ENCODE assay signal across 25 mouse cellular contexts in the genomic region with DNA sequence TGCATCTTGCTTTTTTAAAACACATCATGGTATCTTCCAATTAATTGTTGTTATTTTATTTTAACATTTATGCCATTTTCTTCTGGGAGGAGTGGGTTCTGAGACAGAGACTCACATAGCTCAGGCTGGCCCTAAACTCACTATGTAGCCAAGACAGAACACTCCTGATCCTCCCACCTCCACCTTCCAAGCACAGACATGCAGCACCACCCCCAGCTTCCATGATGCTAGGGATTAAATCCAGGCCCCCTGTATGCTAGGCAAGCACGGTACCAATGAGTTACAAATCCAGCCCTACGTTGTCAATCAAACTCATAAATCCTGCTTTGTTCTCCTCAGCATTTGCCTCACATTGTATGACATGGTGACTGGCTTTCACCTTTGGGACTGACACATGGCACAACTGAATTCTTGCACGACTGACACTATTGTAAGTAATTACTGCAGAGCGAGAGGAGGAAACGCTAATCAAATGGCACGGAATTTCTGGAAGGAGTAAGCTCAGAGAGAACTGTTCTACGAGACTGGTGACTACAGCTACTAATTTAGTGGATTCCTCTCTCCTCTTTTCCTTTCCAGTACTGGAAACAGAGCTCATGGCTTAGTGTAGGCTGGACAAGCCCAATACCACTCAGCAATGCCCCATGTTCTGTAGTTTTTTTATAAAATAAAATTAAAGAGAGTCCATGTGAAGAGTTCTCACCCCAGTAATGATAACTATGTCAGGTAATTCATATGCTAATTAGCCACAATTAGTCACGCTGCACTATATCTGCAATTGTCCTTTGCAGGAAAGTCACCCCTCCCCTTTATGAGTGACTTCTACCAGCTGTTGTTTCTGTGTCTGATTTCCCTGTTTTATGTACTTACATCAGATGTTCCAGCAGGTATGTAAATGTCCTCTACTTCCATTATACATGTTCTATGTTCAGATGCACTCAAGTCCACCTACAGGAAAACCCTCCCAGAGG.
DNase-seq lines count a peak whose midpoint lies in the region; ATAC-seq and TF ChIP-seq lines count a peak whose summit lies in the region.
"Had no signal": no experiment of that assay in that cellular context is flagged by ENCODE, and none has a peak within 500 bp of the region (broad histone marks: within the 10 kb centered on the region; RNA-seq: fewer than 3 reads in every experiment).

No protein-coding gene starts in this region.

- H3K36me3 ChIP-seq in hindbrain, embryonic 11.5 days (ENCODE audit: control insufficient read depth, insufficient read depth, low read length): no peaks in the 10 kb centered on the region
- H3K36me3 ChIP-seq in hindbrain, postnatal 0 days (ENCODE audit: insufficient read depth, low read length): no peaks in the 10 kb centered on the region
- H3K36me3 ChIP-seq in neural tube, embryonic 11.5 days (ENCODE audit: control insufficient read depth, insufficient read depth, low read length): no peaks in the 10 kb centered on the region
- H3K36me3 ChIP-seq in neural tube, embryonic 15.5 days: no peaks in the 10 kb centered on the region
- H3K36me3 ChIP-seq in forebrain, embryonic 16.5 days (ENCODE audit: control insufficient read depth, insufficient read depth): no peaks in the 10 kb centered on the region
- H3K36me3 ChIP-seq: embryonic facial prominence, embryonic 10.5 days; heart, embryonic 13.5 days; limb, embryonic 10.5 days had no signal

- no peaks in the 10 kb centered on the region for H3K4me1 ChIP-seq in hindbrain, embryonic 11.5 days (replicated peaks; ENCODE audit: control insufficient read depth, insufficient read depth, low read length)
- H3K4me1 ChIP-seq in hindbrain, postnatal 0 days (ENCODE audit: insufficient read depth, low read length): no peaks in the 10 kb centered on the region
- H3K4me1 ChIP-seq in neural tube, embryonic 11.5 days (ENCODE audit: control insufficient read depth, insufficient read depth, low read length): no peaks in the 10 kb centered on the region
- H3K4me1 ChIP-seq in neural tube, embryonic 15.5 days: 0 out of 2 replicates have a peak, but pooled peaks cover 3% of the 10 kb centered on the region
- H3K4me1 ChIP-seq in forebrain, embryonic 16.5 days (replicated peaks; ENCODE audit: control insufficient read depth, insufficient read depth, low read length): peaks cover 7% of the 10 kb centered on the region; the same call in 1 of the 2 replicates
- H3K4me1 ChIP-seq: limb, embryonic 10.5 days had no signal

- no peak for TF ChIP-seq CTCF in hindbrain, postnatal 0 days (IDR thresholded peaks at IDR 0.05; ENCODE audit: low read depth)

- no peak overlapping the region for H3K27ac ChIP-seq in hindbrain, embryonic 11.5 days (ENCODE audit: low read depth, low read length)
- no peak overlapping the region for H3K27ac ChIP-seq in hindbrain, postnatal 0 days
- H3K27ac ChIP-seq in neural tube, embryonic 11.5 days (ENCODE audit: low read depth, low read length): no peak overlapping the region
- H3K27ac ChIP-seq in neural tube, embryonic 15.5 days (replicated peaks): no peak overlapping the region
- no peak overlapping the region for H3K27ac ChIP-seq in forebrain, embryonic 16.5 days (ENCODE audit: low read length)
- H3K27ac ChIP-seq: embryonic facial prominence, embryonic 10.5 days; gastrocnemius, adult 2 months; heart, embryonic 13.5 days; left cerebral cortex, adult 2 months; limb, embryonic 10.5 days had no signal

- DNase-seq in hindbrain, embryonic 11.5 days (ENCODE audit: low spot score): no peak
- DNase-seq in hindbrain, postnatal 0 days (ENCODE audit: low spot score): no peak
- DNase-seq in neural tube, embryonic 11.5 days (ENCODE audit: low spot score): no peak
- no peak for DNase-seq in gastrocnemius, postnatal 36 days
- DNase-seq: adrenal gland, postnatal 25 days; cerebellum, adult 2 months; cerebellum, postnatal 36 days; gastrocnemius, adult 2 months; kidney, adult 9 months; kidney, postnatal 36 days; layer of hippocampus, adult 9-11 months; lung, adult 2 months; thymus, postnatal 36 days had no signal

- H3K4me2 ChIP-seq in hindbrain, embryonic 11.5 days (replicated peaks; ENCODE audit: low read depth, low read length): no peak overlapping the region
- H3K4me2 ChIP-seq in hindbrain, postnatal 0 days (ENCODE audit: low read depth, low read length): no peak overlapping the region
- H3K4me2 ChIP-seq in neural tube, embryonic 11.5 days (ENCODE audit: low read depth): no peak overlapping the region
- no peak overlapping the region for H3K4me2 ChIP-seq in neural tube, embryonic 15.5 days
- H3K4me2 ChIP-seq in forebrain, embryonic 16.5 days (ENCODE audit: low read length): no peak overlapping the region
- H3K4me2 ChIP-seq: heart, embryonic 13.5 days; liver, embryonic 11.5 days had no signal

- H3K9me3 ChIP-seq in hindbrain, embryonic 11.5 days (ENCODE audit: control insufficient read depth, low read length): no peaks in the 10 kb centered on the region
- no peaks in the 10 kb centered on the region for H3K9me3 ChIP-seq in hindbrain, postnatal 0 days (ENCODE audit: low read length)
- H3K9me3 ChIP-seq in neural tube, embryonic 11.5 days (ENCODE audit: control insufficient read depth, low read length): no peaks in the 10 kb centered on the region
- H3K9me3 ChIP-seq in neural tube, embryonic 15.5 days (replicated peaks): no peaks in the 10 kb centered on the region
- H3K9me3 ChIP-seq in forebrain, embryonic 16.5 days (ENCODE audit: control insufficient read depth, low read length): no peaks in the 10 kb centered on the region
- H3K9me3 ChIP-seq: embryonic facial prominence, embryonic 10.5 days; heart, embryonic 13.5 days; limb, embryonic 10.5 days; megakaryocyte, embryonic 14.5 days had no signal

- WGBS in hindbrain, embryonic 11.5 days: 52% methylated on average over 8 of the region's 8 CpGs
- WGBS in hindbrain, postnatal 0 days: 40% methylated on average over 8 of the region's 8 CpGs
- 64% methylated on average over 8 of the region's 8 CpGs for WGBS in neural tube, embryonic 11.5 days
- 39% methylated on average over 8 of the region's 8 CpGs for WGBS in neural tube, embryonic 15.5 days
- 8% methylated on average over 8 of the region's 8 CpGs for WGBS in forebrain, embryonic 16.5 days

- no peak overlapping the region for H3K9ac ChIP-seq in hindbrain, embryonic 11.5 days (ENCODE audit: low read depth, low read length)
- no peak overlapping the region for H3K9ac ChIP-seq in hindbrain, postnatal 0 days (replicated peaks; ENCODE audit: low read length)
- H3K9ac ChIP-seq in neural tube, embryonic 11.5 days (ENCODE audit: low read length): no peak overlapping the region
- H3K9ac ChIP-seq in neural tube, embryonic 15.5 days (replicated peaks): no peak overlapping the region
- H3K9ac ChIP-seq in forebrain, embryonic 16.5 days (replicated peaks; ENCODE audit: low read depth, low read length): no peak overlapping the region
- H3K9ac ChIP-seq: heart, embryonic 13.5 days had no signal

- intact Hi-C loops in gastrocnemius, postnatal 36 days (cut with DNase I): no loop called here

- no peak overlapping the region for H3K4me3 ChIP-seq in hindbrain, embryonic 11.5 days (ENCODE audit: low read depth, low read length)
- H3K4me3 ChIP-seq in hindbrain, postnatal 0 days (ENCODE audit: low read length): no peak overlapping the region
- H3K4me3 ChIP-seq in neural tube, embryonic 11.5 days (ENCODE audit: low read depth, low read length): no peak overlapping the region
- no peak overlapping the region for H3K4me3 ChIP-seq in neural tube, embryonic 15.5 days (replicated peaks)
- H3K4me3 ChIP-seq in forebrain, embryonic 16.5 days (replicated peaks; ENCODE audit: low read length): no peak overlapping the region
- H3K4me3 ChIP-seq: embryonic facial prominence, embryonic 10.5 days; gastrocnemius, adult 2 months; heart, embryonic 13.5 days; left cerebral cortex, adult 2 months; limb, embryonic 10.5 days; megakaryocyte, embryonic 14.5 days; myocyte had no signal

- ATAC-seq in hindbrain, embryonic 11.5 days (ENCODE audit: low FRiP score): peak; percentile 69
- no peak for ATAC-seq in hindbrain, postnatal 0 days
- ATAC-seq in neural tube, embryonic 11.5 days (ENCODE audit: insufficient read depth, low FRiP score, low TSS enrichment): peak; percentile 45; the same call in 1 of the 2 replicates
- ATAC-seq in neural tube, embryonic 15.5 days (ENCODE audit: low FRiP score): no peak
- peak; percentile 62 for ATAC-seq in forebrain, embryonic 16.5 days
- ATAC-seq in CD4-positive, CD25-positive, alpha-beta regulatory T cell, adult 4 months: no peak
- ATAC-seq: inflammation-experienced regulatory T-cells, adult 6 months had no signal

- no peaks in the 10 kb centered on the region for H3K27me3 ChIP-seq in hindbrain, embryonic 11.5 days (ENCODE audit: control insufficient read depth, insufficient read depth, low read length)
- H3K27me3 ChIP-seq in hindbrain, postnatal 0 days (ENCODE audit: insufficient read depth, low read length): no peaks in the 10 kb centered on the region
- H3K27me3 ChIP-seq in neural tube, embryonic 11.5 days (ENCODE audit: control insufficient read depth, insufficient read depth, low read length): no peaks in the 10 kb centered on the region
- no peaks in the 10 kb centered on the region for H3K27me3 ChIP-seq in neural tube, embryonic 15.5 days (replicated peaks)
- H3K27me3 ChIP-seq in forebrain, embryonic 16.5 days (replicated peaks; ENCODE audit: control insufficient read depth, insufficient read depth, low read length): no peaks in the 10 kb centered on the region
- H3K27me3 ChIP-seq: CH12.LX; heart, embryonic 13.5 days; megakaryocyte, embryonic 14.5 days had no signal

Comparison
In these comparisons a context has a peak if more than half of its experiments do, and no peak if none do; other contexts are left out.
1. ATAC-seq: peak in hindbrain, embryonic 11.5 days (single experiment), neural tube, embryonic 11.5 days (single experiment) and forebrain, embryonic 16.5 days (single experiment); none in hindbrain, postnatal 0 days (single experiment), neural tube, embryonic 15.5 days (single experiment) and CD4-positive, CD25-positive, alpha-beta regulatory T cell, adult 4 months (single experiment).